Mouse (Mus musculus) hindbrain, embryonic 13.5 days (tissue): ENCODE measurements around the gene Smim14. TPM values are rescaled to one million over a fixed set of nuclear protein-coding genes. Genes with fewer than 3 reads are reported as not detected.

ENCODE experiments used
- ATAC-seq: fragments of 200-750 bp; cut with Nextera tagmentation; 2 replicates; pipeline ENCODE4 v1.8.0; 2017; ENCODE audit warnings: moderate TSS enrichment; ENCODE audit not compliant: low FRiP score
- H3K27ac ChIP-seq: fragments of 300-500 bp; sonication (generic); 2 replicates; pipeline ENCODE4 v1.5.1; 2015; ENCODE audit warnings: inconsistent platforms, mild to moderate bottlenecking, moderate library complexity
- H3K27me3 ChIP-seq: fragments of 300-500 bp; sonication (generic); 2 replicates; pipeline ENCODE4 v1.6.1; 2015; ENCODE audit warnings: mild to moderate bottlenecking, inconsistent platforms
- H3K36me3 ChIP-seq: fragments of 300-500 bp; sonication (generic); 2 replicates; pipeline ENCODE4 v1.6.1; 2015; ENCODE audit warnings: mild to moderate bottlenecking, inconsistent platforms
- H3K4me1 ChIP-seq: fragments of 300-500 bp; sonication (generic); replicated peaks from 2 replicates; pipeline ENCODE4 v1.6.1; 2015; ENCODE audit warnings: inconsistent platforms
- H3K4me2 ChIP-seq: fragments of 300-500 bp; sonication (generic); 2 replicates; pipeline ENCODE4 v1.6.1; 2015; ENCODE audit warnings: inconsistent platforms, mild to moderate bottlenecking, moderate library complexity
- H3K4me3 ChIP-seq: fragments of 300-500 bp; sonication (generic); 2 replicates; pipeline ENCODE4 v1.5.1; 2015; ENCODE audit warnings: mild to moderate bottlenecking, inconsistent platforms
- H3K9ac ChIP-seq: fragments of 300-500 bp; sonication (generic); 2 replicates; pipeline ENCODE4 v1.6.1; 2015; ENCODE audit warnings: mild to moderate bottlenecking, inconsistent platforms
- H3K9me3 ChIP-seq: fragments of 300-500 bp; sonication (generic); 2 replicates; pipeline ENCODE4 v1.6.1; 2016; ENCODE audit warnings: inconsistent platforms
- WGBS: fragments of 180-500 bp; shearing (Covaris S2); methylation state at CpG from one replicate; pipeline ENCODE4 v1.1.7; 2015; 5-methylcytosine and 5-hydroxymethylcytosine counted together
- polyA plus RNA-seq: library from polyadenylated mRNA; unstranded; fragments of >200 nt; fragmentation: Nextera tagmentation; extraction: Ambion mirVana; gene quantifications from 2 replicates; pipeline ENCODE4 v1.2.1, GENCODE M21; 2015

Gene Smim14
- polyA plus RNA-seq, 1 experiment from 2014 or later, result 195 TPM

- Histone ChIP-seq H3K36me3 (peaks cover 30% of the 10 kb centered on the region), H3K9me3 (no peaks in the 10 kb centered on the region), H3K4me3 (no peak overlapping the region), H3K9ac (no peak overlapping the region), H3K27me3 (no peaks in the 10 kb centered on the region), H3K4me1 (no peaks in the 10 kb centered on the region), H3K27ac (no peak overlapping the region), H3K4me2 (no peak overlapping the region)
- 88% methylated on average over 2 of the region's 2 CpGs for WGBS
- no peak for ATAC-seq
These were observed 90.2 kb downstream of the Smim14 start for GRCm38 (mm10) chr5:65446756-65447155.

- no peak overlapping the region for H3K9ac ChIP-seq
- 68% methylated on average over 3 of the region's 6 CpGs for WGBS
- no peaks in the 10 kb centered on the region for H3K9me3 ChIP-seq
- no peak for ATAC-seq
- H3K4me3 ChIP-seq, result no peak overlapping the region
- H3K4me1 ChIP-seq, result no peaks in the 10 kb centered on the region
- H3K27ac ChIP-seq, result no peak overlapping the region
- peaks cover 21% of the 10 kb centered on the region for H3K36me3 ChIP-seq
- H3K4me2 ChIP-seq, result no peak overlapping the region
- H3K27me3 ChIP-seq, result no peaks in the 10 kb centered on the region
These were observed 92.0 kb downstream of the Smim14 start for GRCm38 (mm10) chr5:65444981-65445380.

GRCm38 (mm10) chr5:65438041-65438440, 98.9 kb downstream of the Smim14 start:
- Histone ChIP-seq H3K9me3 (no peaks in the 10 kb centered on the region), H3K4me3 (no peak overlapping the region)
- ATAC-seq, result no peak

GRCm38 (mm10) chr5:65435806-65436561, 101.0 kb downstream of the Smim14 start, which contains the start of gene Ugdh:
Gene Ugdh (minus strand): TSS chr5:65435949.
- H3K9ac ChIP-seq, result peak within 1 kb of the TSS; percentile 85
- H3K27me3 ChIP-seq, result no peaks in the 10 kb centered on the region
- H3K9me3 ChIP-seq, result no peaks in the 10 kb centered on the region
- peak within 1 kb of the TSS; percentile 85 for H3K4me2 ChIP-seq
- H3K4me1 ChIP-seq, result peaks cover 36% of the 10 kb centered on the region
- WGBS, result under 1% methylated on average over 50 of the region's 51 CpGs
- no peaks in the 10 kb centered on the region for H3K36me3 ChIP-seq
- H3K4me3 ChIP-seq, result peak within 1 kb of the TSS; percentile 65
- ATAC-seq, result peak; percentile 98
- peak within 1 kb of the TSS; percentile 87 for H3K27ac ChIP-seq

More at GRCm38 (mm10) chr5:65438041-65438440, 98.9 kb downstream of the Smim14 start:
- Histone ChIP-seq H3K9ac (no peak overlapping the region), H3K4me2 (no peak overlapping the region), H3K27ac (no peak overlapping the region), H3K27me3 (no peaks in the 10 kb centered on the region), H3K4me1 (peaks cover 20% of the 10 kb centered on the region), H3K36me3 (no peaks in the 10 kb centered on the region)

- peak overlapping the region; percentile 85 for H3K4me2 ChIP-seq
- H3K4me1 ChIP-seq, result peaks cover 40% of the 10 kb centered on the region
- H3K36me3 ChIP-seq, result peaks cover 2% of the 10 kb centered on the region; the same call in 1 of the 2 replicates
- no peaks in the 10 kb centered on the region for H3K27me3 ChIP-seq
- peak overlapping the region; percentile 87 for H3K27ac ChIP-seq
- 0% methylated on average over 44 of the region's 47 CpGs for WGBS
- H3K9me3 ChIP-seq, result no peaks in the 10 kb centered on the region
- H3K9ac ChIP-seq, result peak overlapping the region; percentile 85
- ATAC-seq, result no peak; the same call in 1 of the 2 replicates
- peak overlapping the region; percentile 65 for H3K4me3 ChIP-seq
These were observed 101.6 kb downstream of the Smim14 start for GRCm38 (mm10) chr5:65435363-65435805.

GRCm38 (mm10) chr5:65434471-65435362, 102.3 kb downstream of the Smim14 start:
- Histone ChIP-seq H3K4me1 (peaks cover 40% of the 10 kb centered on the region), H3K9ac (peak overlapping the region; percentile 85), H3K4me3 (peak overlapping the region; percentile 65), H3K27me3 (no peaks in the 10 kb centered on the region), H3K36me3 (peaks cover 5% of the 10 kb centered on the region; the same call in 1 of the 2 replicates), H3K9me3 (no peaks in the 10 kb centered on the region), H3K4me2 (peak overlapping the region; percentile 85), H3K27ac (peak overlapping the region; percentile 87)
- 4% methylated on average over 15 of the region's 15 CpGs for WGBS
- ATAC-seq, result peak; percentile 22; the same call in 1 of the 2 replicates

DNA sequence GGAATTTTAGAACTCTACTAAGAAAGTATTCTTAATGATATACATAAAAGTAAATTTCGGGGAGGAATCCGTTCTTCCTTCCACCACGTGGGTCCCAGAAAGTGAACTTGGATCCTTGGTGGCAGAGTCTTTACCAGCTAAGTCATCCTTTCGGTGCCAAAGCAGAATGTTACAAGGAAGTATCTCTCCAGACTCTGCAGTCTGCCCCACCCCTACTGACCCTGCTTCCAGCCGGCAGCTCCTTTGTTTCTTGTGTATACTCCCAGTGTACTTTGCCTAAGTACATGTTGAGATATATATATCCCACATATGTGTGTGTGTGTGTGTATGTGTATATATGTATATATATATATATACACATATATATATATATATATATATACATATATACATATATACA, 107.5 kb downstream of the Smim14 start:
- no peak overlapping the region for H3K4me3 ChIP-seq
- peaks cover 32% of the 10 kb centered on the region for H3K36me3 ChIP-seq
- no peaks in the 10 kb centered on the region for H3K27me3 ChIP-seq
- no peak overlapping the region for H3K27ac ChIP-seq
- peaks cover 39% of the 10 kb centered on the region for H3K4me1 ChIP-seq
- ATAC-seq, result no peak
- H3K9me3 ChIP-seq, result no peaks in the 10 kb centered on the region
- WGBS, result 90% methylated on average over 5 of the region's 5 CpGs
- H3K9ac ChIP-seq, result no peak overlapping the region
- H3K4me2 ChIP-seq, result no peak overlapping the region

GRCm38 (mm10) chr5:65428321-65428720, 108.7 kb downstream of the Smim14 start:
- no peaks in the 10 kb centered on the region for H3K9me3 ChIP-seq
- 44% methylated on average over 4 of the region's 4 CpGs for WGBS
- peaks cover 29% of the 10 kb centered on the region for H3K4me1 ChIP-seq
- H3K27ac ChIP-seq, result no peak overlapping the region
- H3K4me2 ChIP-seq, result no peak overlapping the region
- peaks cover 43% of the 10 kb centered on the region for H3K36me3 ChIP-seq
- no peak for ATAC-seq
- no peaks in the 10 kb centered on the region for H3K27me3 ChIP-seq
- H3K4me3 ChIP-seq, result no peak overlapping the region
- no peak overlapping the region for H3K9ac ChIP-seq

- H3K4me3 ChIP-seq, result no peak overlapping the region
- WGBS, result 94% methylated on average over 5 of the region's 5 CpGs
- no peak for ATAC-seq
These were observed 111.7 kb downstream of the Smim14 start for GRCm38 (mm10) chr5:65425251-65425650.

GRCm38 (mm10) chr5:65424215-65424614, 112.8 kb downstream of the Smim14 start:
- ATAC-seq, result no peak
- H3K9me3 ChIP-seq, result no peaks in the 10 kb centered on the region
- no peak overlapping the region for H3K27ac ChIP-seq
- 95% methylated on average over 6 of the region's 6 CpGs for WGBS
- no peak overlapping the region for H3K4me2 ChIP-seq
- no peak overlapping the region for H3K9ac ChIP-seq
- peaks cover 72% of the 10 kb centered on the region for H3K36me3 ChIP-seq
- no peaks in the 10 kb centered on the region for H3K27me3 ChIP-seq
- no peak overlapping the region for H3K4me3 ChIP-seq
- peaks cover 5% of the 10 kb centered on the region; the same call in 1 of the 2 replicates for H3K4me1 ChIP-seq

More at GRCm38 (mm10) chr5:65425251-65425650, 111.7 kb downstream of the Smim14 start:
- Histone ChIP-seq H3K36me3 (peaks cover 68% of the 10 kb centered on the region), H3K27me3 (no peaks in the 10 kb centered on the region), H3K4me2 (no peak overlapping the region), H3K4me1 (peaks cover 5% of the 10 kb centered on the region; the same call in 1 of the 2 replicates), H3K9me3 (no peaks in the 10 kb centered on the region), H3K27ac (no peak overlapping the region), H3K9ac (no peak overlapping the region)

- H3K9me3 ChIP-seq, result no peaks in the 10 kb centered on the region
- 96% methylated on average over 8 of the region's 8 CpGs for WGBS
These were observed 114.2 kb downstream of the Smim14 start for GRCm38 (mm10) chr5:65422803-65423202.

GRCm38 (mm10) chr5:65420822-65421221, 116.2 kb downstream of the Smim14 start:
- WGBS, result 92% methylated on average over 6 of the region's 6 CpGs
- peaks cover 87% of the 10 kb centered on the region for H3K36me3 ChIP-seq
- ATAC-seq, result no peak
- no peak overlapping the region for H3K4me3 ChIP-seq
- no peaks in the 10 kb centered on the region for H3K9me3 ChIP-seq
- no peak overlapping the region for H3K27ac ChIP-seq
- no peak overlapping the region for H3K9ac ChIP-seq
- peaks cover 4% of the 10 kb centered on the region; the same call in 1 of the 2 replicates for H3K4me1 ChIP-seq
- no peak overlapping the region for H3K4me2 ChIP-seq
- H3K27me3 ChIP-seq, result no peaks in the 10 kb centered on the region

More at GRCm38 (mm10) chr5:65422803-65423202, 114.2 kb downstream of the Smim14 start:
- Histone ChIP-seq H3K4me2 (no peak overlapping the region), H3K27ac (no peak overlapping the region), H3K36me3 (peaks cover 83% of the 10 kb centered on the region), H3K4me1 (no peaks in the 10 kb centered on the region), H3K9ac (no peak overlapping the region), H3K4me3 (no peak overlapping the region), H3K27me3 (no peaks in the 10 kb centered on the region)
- no peak for ATAC-seq
